Mouse (Mus musculus) heart, adult 18-20 months (tissue): ENCODE measurements at regions not wholly inside any gene's neighbourhood (a gene's known extent, or its start where the extent isn't known, plus 50 kb on each side); places are given as distances from the start of the nearest gene placed in this dataset.

ENCODE experiments used
- DNase-seq, 2 experiments: peaks; one replicate each; pipeline ENCODE4 v3.0.0; 2021 to 2022; ENCODE audit warnings: mixed read lengths in 1 of 2

DNA sequence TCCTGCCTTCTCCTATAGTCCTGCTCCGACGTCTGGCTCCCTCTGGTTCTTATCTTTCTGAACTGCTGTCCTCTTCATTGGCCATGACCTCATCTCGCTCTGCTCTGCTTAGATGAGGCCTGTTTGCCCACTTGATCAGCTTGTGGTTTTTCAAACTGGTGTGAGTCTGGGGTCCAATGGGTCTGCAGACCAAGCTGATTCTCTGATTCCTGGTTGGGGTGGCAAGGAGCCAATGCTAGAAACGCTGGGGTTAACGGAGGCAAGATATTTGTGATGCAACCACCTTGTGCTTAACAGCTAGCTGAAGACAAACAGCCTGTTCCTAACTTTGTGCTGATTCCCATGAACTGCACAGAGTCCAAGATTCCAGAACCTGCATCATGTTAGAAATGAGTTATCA lies 192.0 kb upstream of the Bcl6 start:
- DNase-seq: no peak

DNA sequence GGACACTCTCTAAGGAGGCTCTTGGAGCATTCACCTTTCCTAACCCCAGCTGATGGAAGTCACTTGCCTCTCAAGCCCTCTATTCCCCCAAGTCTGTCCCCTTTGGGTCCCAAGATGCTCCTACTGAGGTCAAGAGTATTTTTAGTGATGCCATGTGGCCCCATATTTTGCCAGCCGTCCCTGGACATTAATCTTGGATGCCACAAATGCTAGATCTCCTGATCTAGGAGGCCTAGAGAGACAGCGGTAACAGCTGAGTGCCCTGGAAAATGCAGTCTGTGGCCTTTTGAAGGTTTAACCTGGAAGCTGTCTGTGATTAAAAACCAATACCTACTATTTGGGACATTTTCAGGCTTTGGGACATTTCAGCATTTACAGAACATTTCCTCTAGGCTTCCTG lies 188.9 kb upstream of the Bcl6 start:
- no peak for DNase-seq

DNA sequence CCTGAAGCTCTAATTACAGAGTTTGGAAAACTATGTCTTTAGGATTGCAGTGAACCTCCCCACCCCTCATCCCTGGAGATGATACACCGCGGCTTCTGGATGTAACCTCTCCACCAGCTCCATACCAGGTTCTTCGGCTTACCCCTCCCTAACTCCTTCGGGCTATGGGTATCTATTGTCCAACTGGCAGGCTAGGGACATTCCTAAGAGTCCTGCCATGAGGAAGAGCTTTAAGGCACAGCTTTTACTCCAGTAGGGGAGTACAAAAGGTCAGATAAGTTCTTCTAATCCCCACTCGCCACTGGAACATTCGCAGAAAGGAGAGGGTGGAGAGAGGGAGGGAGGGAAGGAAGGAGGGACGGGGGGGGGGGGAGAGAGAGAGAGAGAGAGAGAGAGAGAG lies 188.5 kb upstream of the Bcl6 start:
- DNase-seq: no peak

DNA sequence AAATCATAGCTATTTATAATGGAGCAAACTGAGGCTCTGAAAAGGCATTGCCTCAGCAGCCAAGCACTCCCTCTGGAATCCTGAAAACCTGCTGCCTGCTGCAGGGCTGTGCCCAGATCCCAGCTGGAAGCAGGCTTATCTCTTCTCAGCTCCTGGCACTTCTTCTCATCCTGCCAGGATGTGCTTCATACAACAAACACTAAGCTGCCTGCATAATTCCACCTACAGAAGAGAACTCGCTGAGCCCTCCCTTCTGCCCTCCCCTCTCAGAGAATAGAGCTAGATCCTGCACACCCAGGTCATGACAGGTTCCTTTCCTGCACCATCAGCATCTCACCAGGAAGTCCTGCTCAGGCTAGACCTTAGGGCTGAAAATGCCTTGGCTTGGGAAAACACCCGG lies 187.4 kb upstream of the Bcl6 start:
- peak in 1 of 2 experiments; percentile 29 for DNase-seq

DNA sequence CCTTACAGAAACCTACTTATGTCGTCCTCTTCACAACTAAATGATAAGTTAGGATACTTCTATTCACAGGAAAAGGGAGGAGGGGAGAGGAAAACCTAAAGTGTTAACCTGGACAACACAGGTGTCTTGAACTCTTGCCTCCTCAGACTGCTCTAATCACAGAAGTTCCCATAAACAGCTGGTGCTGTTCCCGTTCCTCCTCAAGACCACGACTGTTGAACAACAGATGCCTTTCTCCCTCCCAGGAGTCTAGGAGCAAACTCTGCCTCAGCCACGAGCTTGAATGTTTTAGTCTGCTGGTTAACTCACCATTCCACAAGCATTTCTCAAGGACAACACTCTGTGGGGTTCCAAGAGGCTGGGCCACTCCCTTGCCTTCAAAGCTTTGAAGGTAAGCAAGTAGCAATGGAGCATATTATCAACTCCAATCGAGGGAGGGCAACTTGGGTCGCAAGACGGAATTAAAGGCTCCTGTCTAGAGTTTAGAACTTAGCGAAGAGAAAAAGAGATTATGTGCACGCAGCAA lies 186.6 kb upstream of the Bcl6 start:
- DNase-seq: no peak

DNA sequence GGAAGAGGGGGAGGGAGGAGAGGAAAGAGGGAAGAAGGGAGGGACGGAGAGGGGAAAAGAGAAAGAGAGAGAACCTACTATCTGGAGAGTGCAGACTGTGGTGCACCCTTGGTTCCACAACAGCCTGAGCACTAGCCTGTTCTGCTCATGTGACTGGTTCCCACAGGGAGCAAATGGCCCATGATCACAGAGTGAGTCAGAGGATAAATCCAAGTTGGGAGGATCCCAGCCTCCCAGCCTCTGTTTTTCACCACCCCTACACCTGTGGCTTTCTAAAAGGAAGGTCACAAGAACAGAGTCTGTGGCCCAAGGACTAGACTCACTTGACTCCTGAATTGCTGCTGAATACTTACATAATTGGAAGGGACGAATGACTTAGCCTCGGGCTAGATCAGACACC lies 185.9 kb upstream of the Bcl6 start:
- DNase-seq: no peak

DNA sequence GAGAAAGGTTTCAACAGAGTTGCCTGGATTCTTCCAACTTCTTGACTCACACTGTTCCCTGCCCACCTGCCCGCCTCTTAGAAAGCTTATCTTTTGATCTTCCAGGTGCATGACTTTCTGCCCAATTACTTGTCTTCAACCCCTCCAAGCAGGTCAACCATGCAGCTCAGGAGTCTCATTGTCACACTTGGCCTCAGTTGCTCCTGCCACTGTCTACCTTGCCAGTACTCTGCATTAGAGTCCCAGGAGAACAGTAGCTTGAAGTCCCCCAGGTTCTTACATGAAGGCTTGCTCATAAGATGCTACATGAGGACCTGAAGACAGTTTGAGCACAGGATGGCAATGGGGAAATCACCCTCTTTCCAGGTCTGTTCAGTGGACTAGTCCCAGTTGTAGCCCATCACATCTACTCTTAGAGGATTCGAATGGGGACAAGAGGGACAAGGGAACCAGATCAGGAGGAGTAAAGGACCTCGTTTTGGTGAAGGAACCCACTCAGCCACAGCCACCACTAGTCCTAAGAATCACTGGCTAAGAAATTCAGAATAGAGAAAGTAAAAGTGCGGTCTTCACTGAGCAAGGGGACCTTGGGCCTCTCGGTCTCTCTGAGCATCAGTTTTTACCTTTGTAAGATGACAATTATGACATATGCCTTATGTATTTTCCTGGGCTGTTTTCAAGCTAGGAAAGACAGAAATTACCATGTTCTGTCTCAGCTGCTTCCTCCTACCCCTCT lies 185.3 kb upstream of the Bcl6 start:
- DNase-seq: no peak

DNA sequence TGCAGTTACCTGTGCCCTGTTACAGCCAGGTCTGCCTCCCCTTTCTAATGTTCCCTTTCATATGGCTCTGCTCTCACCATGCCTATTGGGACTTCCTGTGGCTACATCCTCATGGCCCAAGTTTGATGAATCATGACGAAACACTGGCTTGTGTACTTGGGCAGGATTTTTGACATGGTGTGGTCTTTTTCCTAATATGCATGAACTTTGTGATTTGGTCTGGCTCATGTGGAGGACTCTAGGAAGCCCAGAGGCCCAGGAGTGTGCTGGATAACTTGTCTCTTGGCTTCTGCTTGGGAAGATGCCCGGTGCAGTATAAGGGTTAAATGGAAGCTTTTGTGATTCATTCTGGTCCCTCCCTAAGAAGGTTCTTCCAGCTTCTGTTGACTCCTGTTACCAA lies 184.0 kb upstream of the Bcl6 start:
- no peak for DNase-seq

DNA sequence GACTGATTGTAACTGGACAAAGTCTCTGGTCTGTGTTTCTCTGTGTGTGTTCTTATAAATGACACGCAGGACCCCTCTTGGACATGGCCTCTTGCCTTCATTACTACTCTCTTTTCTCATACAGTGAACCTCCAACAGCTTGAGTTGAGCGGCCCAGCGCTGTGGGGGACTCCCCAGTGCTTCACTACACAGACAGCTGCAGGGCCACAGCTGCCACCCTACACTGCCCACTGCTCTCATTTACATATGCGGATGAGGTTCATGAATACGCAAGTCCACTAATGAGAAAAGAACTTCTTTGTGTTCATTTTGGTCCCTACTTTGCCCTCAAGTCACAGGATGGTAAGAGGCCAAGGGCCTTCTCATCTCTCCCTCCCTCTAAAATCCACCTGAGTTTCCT lies 183.4 kb upstream of the Bcl6 start:
- no peak for DNase-seq

DNA sequence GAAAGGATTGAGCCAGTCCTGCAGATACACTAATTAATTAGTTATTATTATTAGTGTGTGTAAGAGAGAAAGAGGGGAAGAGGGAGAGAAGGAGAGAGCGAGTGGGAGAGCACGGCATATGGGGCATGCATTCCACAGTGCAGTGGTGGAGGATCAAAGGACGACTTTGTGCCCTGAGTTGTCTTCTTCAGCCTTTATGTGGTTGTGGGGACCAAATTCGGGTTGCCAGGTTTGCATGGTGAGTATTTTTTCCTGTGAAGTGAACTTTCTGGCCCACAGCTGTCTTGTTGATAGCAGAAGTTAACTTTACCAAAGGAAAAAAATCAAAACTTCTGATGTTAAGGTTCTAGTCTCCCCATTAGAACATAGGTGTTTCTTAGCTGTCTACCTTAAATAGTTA lies 182.5 kb upstream of the Bcl6 start:
- DNase-seq: no peak

DNA sequence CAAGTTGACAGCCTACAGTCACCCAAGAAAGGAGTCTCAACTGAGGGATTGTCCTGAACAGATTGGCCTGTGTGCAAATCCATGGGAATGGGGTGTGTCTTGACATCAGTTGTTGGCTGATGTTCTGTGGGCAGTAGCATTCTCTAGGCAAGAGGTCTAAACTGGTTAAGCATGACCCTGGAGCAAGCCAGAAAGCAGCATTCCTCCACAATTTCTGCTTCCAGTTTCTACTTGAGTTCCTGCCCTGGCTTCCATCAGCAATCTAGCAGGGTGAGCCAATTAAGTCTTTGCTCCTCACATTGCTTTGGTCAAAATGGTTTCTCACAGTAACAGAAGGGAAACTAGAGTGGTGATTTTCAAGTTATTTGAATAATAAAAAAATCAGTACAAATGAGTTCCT lies 177.8 kb upstream of the Bcl6 start:
- DNase-seq: no peak

DNA sequence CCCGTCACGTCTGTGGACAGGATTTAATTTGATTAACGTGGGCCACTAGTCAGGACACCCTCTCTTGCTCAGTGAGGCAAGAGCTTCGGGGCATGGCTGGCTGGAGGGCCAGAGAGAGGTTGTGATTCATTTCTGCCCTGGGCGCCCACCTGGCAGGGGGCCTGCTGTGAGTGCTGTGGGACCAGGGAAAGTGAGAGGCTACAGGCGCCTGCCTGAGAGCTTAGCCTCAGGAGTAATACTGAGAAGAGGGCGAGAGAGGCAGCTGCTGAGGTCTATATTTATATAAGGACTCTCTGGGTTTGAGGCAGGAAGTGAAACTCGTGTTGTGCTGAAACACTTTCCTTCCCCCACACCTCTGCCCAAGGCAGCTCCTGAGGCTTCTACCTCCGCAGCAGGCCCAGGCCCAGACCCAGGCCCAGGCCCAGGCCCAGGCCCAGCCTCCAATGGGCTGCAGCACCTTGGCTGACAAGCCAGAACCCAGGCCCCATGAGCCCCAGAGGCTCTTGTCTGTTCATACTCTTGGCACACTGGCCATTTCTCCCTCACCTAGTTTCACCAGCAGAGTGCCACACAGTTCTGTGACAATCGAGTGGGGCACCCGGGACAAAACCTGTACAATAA lies 176.9 kb upstream of the Bcl6 start:
- DNase-seq: peak in 1 of 2 experiments; percentile 23

DNA sequence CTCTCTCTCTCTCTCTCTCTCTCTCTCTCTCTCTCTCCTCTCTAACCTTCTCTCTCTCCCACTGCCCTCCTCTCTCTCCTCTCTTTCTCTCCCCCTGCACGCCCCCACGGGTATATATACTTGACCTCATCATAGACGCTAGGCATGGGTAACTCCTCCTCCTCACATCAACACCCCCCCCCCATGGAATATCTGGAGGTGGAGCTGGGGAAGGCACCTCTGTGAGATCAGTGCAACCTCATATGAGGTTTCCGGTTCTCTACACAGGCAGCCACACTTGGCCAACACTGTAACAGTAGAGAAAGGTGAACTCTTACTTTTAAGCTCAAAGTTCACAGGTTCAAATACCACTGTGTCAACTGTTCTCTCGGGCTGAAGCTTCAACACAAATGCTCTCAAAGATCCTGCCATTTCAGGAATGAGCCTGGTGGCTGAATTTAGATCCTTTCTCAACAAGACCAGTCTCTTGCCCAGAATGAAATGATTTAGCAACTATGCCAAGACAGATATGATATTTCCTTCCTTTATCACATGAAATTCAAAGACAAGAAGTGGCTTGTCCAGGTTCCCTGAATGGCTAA lies 172.1 kb upstream of the Bcl6 start:
- no peak for DNase-seq

DNA sequence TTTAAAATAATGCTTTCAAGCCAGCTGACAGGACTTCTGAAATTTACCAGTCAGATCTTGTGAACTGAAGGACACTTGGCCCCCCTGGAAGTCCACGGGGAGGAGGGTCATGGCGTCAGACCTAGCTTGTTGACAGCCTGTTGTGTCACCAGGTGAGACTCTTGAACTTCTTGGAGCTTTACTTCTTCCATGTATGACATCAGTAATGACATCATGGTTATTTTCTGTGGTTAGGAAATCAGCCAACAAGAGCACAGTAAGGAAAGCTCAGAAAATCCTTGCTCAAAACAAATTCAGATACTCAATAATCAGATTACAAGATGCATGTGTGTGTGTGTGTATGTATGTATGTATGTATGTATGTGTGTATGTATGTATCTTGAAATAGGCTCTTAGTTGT lies 170.7 kb upstream of the Bcl6 start:
- no peak for DNase-seq

DNA sequence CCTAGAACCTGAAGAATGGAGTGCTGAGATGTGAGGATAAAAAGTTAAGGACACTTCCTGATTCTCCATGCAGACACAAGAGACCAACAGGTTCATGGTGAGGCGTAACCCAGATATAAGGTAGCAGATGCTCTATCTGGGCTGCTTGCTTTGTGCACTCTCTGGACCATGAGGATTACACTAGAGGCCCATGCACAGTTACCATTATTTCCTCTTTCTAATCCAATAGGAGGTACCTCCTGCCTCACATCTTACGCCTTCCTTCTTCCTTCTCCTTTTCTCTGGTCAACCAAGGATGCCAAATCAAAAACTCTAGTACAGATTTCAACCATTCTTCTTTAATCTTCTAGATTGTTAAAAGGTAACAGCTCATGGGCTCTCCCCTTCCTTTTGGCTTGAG lies 169.1 kb upstream of the Bcl6 start:
- DNase-seq: no peak

DNA sequence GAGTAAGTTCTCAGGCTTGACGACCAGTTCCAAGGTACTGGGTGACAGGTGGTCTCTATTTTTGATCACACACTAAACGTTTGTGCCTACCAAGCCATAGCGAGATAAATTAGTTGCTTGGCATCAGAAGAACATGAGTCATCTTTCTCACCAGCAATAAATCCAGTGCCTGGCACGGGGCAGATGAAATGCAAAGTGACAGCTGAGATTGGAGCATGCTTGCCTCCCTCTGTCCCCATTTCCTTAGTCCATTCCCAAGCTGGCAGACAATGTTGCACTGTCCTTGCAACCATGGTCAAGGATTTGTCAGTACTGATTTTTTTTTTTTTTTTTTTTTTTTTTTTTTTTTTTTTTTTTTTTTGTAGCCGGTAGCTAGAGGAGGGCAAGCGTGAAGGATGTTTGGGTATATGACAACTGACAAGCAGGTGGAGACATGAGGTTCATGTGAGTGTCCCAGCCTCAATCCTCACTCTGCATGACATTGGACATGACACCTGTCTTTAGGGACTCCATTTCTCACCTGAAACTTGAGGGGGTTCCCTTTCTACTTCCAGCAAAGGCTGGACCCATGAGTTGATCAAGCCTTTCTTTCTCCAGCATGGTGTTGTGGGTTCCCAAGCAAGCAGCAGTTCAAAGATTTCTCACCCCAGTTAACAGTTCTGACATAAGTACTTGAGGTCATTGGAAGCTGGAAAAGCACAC lies 168.2 kb upstream of the Bcl6 start:
- DNase-seq: peak in 1 of 2 experiments; percentile 34

DNA sequence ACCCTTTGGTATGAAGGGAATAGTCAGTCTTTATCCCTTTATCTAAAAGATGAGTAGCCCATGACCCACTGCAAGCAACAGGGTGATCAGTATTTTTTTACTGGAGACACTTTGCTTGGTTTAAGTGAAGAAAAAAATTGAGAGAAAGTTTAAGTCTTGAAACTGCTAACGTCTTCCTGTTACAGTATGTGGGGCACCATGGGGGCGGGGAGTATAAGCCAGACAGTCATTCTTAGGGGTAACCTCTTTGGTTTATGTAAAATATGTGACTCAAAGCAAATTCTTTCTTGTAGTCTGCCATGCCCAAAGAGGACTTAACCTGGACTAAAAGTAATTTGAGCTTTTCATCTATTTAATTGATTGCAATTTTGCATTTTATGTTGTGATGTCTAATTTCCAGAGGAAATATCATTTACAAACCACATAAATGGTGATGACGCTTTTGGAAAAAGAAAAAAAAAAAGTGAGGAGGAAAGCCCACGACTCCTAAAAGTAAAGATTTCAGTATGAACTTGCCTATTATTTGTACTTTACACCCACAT lies 166.2 kb upstream of the Bcl6 start:
- DNase-seq: no peak

DNA sequence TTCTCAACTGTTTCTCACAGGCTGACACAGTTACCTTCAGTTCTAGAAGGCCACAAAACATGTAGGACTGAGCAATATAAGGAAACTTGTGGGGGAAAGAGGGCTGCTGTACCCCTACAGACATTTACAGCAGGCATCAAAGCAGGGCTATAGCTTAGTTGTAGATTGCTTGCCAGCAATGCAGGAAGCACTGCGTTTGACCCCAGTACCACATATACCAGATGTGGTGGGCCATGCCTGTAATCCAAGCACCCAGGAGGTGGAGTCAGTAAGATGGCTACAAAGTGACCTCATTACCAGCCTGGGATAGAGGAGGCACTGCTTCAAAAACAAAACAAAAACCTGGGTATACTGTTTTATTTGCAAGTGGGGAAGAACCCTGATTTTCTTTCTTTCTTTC lies 165.3 kb upstream of the Bcl6 start:
- DNase-seq: no peak

DNA sequence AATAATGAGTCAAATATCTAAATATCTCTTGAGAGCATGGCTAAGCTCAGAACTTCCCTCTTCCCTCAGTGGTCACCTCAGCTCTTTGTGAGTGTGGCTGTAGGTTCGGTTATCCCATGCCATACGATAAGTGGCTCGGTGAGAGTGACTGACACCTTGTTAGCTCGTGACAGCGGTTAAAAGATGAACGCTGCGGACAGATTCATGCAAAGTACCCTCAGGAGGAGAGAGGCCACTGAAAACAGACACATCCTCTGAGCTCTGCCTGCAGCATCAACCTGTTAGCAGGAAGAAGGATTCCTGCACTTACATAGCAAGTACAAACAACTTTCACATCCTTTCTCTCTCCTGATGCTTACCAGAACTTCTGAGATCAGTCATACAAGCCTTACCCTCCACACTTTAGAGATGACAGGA lies 163.2 kb upstream of the Bcl6 start:
- no peak for DNase-seq

DNA sequence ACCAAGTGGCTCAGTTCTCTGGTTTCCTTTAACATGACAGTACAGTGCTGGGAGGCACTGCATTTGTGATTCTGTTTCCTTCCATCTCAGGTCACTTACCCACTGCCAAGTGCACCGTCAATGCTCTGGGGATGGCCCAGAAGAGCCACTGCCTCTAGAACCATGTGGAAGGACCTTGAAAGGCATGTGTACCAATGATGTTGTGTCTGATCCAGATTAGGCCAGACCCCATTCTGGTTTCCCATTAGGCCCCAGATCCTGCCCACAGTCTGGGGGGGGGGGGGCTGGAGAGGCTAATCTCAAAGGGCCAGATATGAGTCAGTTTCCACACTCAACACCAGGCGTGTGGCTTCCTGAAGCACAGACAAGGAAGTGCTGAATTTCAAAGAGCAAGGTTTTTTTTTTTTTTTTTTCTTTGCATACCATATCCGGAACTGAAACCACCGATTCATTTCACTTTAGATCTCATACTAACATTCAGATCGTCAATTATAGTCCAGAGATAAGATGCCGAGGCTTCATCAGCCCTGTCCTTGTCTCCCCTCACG lies 162.6 kb upstream of the Bcl6 start:
- peak in 1 of 2 experiments; percentile 14 for DNase-seq

DNA sequence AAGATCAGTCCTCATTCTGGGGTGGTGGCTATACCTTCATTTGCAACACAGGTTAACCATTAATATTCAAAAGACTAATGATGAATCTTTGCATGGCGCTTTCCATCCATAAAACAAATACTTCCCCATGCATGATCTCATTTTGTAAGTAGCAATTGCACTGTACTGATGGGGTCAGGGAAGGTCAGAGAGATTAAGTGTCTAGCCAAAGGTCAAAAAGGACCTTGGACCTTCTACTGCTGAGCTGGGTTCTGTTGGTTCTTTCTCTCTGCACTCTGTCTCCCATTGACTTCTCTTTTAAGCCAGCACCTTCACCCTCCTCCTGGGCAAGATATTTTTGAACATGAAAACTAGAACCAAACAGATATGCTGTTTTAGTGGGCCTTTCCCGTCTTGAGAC lies 161.9 kb upstream of the Bcl6 start:
- DNase-seq: no peak

DNA sequence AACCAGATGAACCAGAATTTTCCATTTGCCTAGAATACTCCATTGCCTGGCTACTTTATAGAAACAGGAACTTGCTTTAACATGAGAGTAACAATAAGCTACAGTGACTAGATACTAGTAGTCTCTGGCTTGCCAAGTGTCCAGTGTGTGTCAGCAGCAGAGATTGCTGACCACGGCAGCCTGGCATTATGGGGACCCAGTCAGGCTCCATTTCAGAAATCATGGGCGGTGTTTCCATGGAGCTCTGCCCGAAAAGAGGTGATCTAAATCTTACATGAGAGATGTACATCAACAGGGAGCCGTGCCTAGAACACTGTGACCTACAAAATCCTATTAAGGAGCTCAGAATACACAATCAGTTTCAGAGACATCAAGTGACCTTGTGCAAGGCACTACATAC lies 160.8 kb upstream of the Bcl6 start:
- DNase-seq: no peak

DNA sequence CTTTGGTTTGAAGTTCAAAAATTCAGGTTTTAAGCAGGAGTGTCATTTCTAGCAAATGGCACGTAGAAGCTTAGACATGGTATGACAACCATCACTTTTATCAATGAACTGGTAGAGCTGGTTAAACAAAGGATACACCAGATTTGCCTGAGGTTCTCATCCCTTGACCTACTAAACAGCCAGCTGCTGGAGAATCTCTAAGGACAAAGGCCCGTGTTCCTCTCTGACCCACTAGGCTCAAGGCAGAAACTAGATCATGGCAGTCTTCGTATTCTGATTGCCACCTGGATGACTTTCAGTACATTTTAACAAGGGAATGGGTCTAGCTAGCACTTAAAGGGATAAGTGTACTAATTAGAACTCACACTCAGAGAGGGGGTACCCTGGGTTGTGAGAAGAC lies 155.2 kb upstream of the Bcl6 start:
- no peak for DNase-seq
